Mouse (Mus musculus) heart, embryonic 12.5 days (tissue): ENCODE results near the gene Insl3. TPM values are rescaled to one million over a fixed set of nuclear protein-coding genes. Genes with fewer than 3 reads are reported as not detected.

Source experiments
- ATAC-seq: fragments of 200-750 bp; cut with Nextera tagmentation; 2 replicates; pipeline ENCODE4 v1.8.0; 2017; ENCODE audit warnings: moderate TSS enrichment, moderate library complexity; ENCODE audit not compliant: insufficient number of reproducible peaks, low FRiP score
- H3K27ac ChIP-seq: fragments of 300-500 bp; sonication (generic); 2 replicates; pipeline ENCODE4 v1.5.1; 2016; ENCODE audit warnings: mild to moderate bottlenecking, moderate library complexity; ENCODE audit not compliant: poor library complexity, severe bottlenecking
- H3K27me3 ChIP-seq: fragments of 300-500 bp; sonication (generic); replicated peaks from 2 replicates; pipeline ENCODE4 v1.6.1; 2016; ENCODE audit warnings: mild to moderate bottlenecking, moderate library complexity
- H3K36me3 ChIP-seq: fragments of 300-500 bp; sonication (generic); 2 replicates; pipeline ENCODE4 v1.6.1; 2016; ENCODE audit warnings: mild to moderate bottlenecking, moderate library complexity
- H3K4me1 ChIP-seq: fragments of 300-500 bp; sonication (generic); replicated peaks from 2 replicates; pipeline ENCODE4 v1.6.1; 2016; ENCODE audit warnings: mild to moderate bottlenecking
- H3K4me2 ChIP-seq: fragments of 300-500 bp; sonication (generic); 2 replicates; pipeline ENCODE4 v1.6.1; 2016; ENCODE audit warnings: mild to moderate bottlenecking, moderate library complexity
- H3K4me3 ChIP-seq: fragments of 300-500 bp; sonication (generic); 2 replicates; pipeline ENCODE4 v1.5.1; 2016; ENCODE audit warnings: mild to moderate bottlenecking
- H3K9ac ChIP-seq: fragments of 300-500 bp; sonication (generic); 2 replicates; pipeline ENCODE4 v1.6.1; 2016; ENCODE audit warnings: mild to moderate bottlenecking, moderate library complexity
- H3K9me3 ChIP-seq: fragments of 300-500 bp; sonication (generic); replicated peaks from 2 replicates; pipeline ENCODE4 v1.6.1; 2016; ENCODE audit warnings: mild to moderate bottlenecking, moderate library complexity
- WGBS: fragments of 180-500 bp; shearing (Covaris S2); methylation state at CpG from one replicate; pipeline ENCODE4 v1.1.7; 2016; 5-methylcytosine and 5-hydroxymethylcytosine counted together
- polyA plus RNA-seq: library from polyadenylated mRNA; unstranded; fragments of >200 nt; fragmentation: Nextera tagmentation; extraction: Ambion mirVana; gene quantifications from 2 replicates; pipeline ENCODE4 v1.2.1, GENCODE M21; 2016

The Insl3 gene
- polyA plus RNA-seq, 1 experiment from 2014 or later: 2.4 TPM

GRCm38 (mm10) chr8:71668220-71668975, 20.6 kb upstream of the Insl3 start:
- Histone ChIP-seq H3K4me2 (peak overlapping the region; percentile 66), H3K9me3 (no peaks in the 10 kb centered on the region), H3K4me1 (peaks cover 56% of the 10 kb centered on the region), H3K4me3 (peak overlapping the region; percentile 23), H3K36me3 (no peaks in the 10 kb centered on the region), H3K27ac (peak overlapping the region; percentile 81), H3K27me3 (peaks cover 11% of the 10 kb centered on the region), H3K9ac (peak overlapping the region; percentile 60)
- ATAC-seq: peak; percentile 75
- WGBS: 2% methylated on average over 21 of the region's 21 CpGs

GRCm38 (mm10) chr8:71670198-71670597, 18.8 kb upstream of the Insl3 start:
- H3K4me2 ChIP-seq: peak overlapping the region; percentile 99
- H3K9ac ChIP-seq: peak overlapping the region; percentile 57
- H3K27me3 ChIP-seq: no peaks in the 10 kb centered on the region
- no peaks in the 10 kb centered on the region for H3K9me3 ChIP-seq
- H3K27ac ChIP-seq: no peak overlapping the region
- H3K4me1 ChIP-seq: peaks cover 52% of the 10 kb centered on the region
- 16% methylated on average over 12 of the region's 12 CpGs for WGBS
- ATAC-seq: no peak
- H3K4me3 ChIP-seq: peak overlapping the region; percentile 57
- no peaks in the 10 kb centered on the region for H3K36me3 ChIP-seq

DNA sequence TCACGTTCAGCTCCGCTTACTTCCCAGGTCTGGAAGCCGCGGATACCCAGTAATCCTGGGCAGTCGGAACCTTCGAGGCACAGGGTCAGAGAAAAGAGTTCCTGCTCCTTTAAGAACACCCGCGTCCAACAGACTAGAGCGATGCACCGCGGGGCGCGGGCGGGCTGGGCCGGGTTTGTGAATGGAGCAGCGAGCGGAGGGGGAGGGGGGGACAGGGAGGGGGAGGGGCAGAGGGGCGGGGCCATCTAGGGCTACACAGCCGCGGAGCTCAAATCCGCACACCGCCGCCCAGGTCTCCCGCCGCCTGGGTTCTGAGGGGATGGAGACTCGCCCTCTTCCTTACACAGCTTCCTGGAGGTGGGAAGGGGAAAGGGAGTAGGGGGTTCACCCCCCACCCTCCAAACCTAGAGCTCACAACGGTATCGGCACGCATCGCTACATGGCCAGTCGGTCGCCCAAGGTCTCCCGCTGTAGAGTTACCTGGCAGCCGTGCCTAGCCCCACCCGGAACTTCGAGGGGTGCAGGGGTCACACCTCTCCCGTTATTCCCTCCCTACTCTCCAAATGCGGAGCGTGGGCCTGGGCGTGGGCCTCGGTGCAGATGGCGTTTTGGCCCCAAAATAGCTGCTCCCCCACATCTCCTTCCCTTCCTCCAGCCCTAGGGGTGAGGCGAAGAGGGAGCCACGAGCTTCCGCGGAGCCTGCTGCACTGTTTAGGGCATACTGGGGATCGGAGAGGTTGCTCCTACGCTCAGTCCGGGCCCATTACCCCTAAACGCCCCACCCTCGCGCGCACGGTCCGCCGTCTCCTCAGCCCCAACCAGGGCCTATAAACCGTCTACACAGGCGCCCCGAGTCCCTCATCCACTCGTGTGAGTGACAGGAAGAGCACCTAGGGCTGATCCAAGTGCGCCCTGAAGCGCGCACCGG, 18.1 kb upstream of the Insl3 start:
- peak; percentile 16; the same call in 1 of the 2 replicates for ATAC-seq
- Histone ChIP-seq H3K27me3 (no peaks in the 10 kb centered on the region; the same call in 1 of the 2 replicates), H3K4me3 (peak overlapping the region; percentile 57), H3K27ac (no peak overlapping the region), H3K4me2 (peak overlapping the region; percentile 99), H3K36me3 (no peaks in the 10 kb centered on the region), H3K9ac (peak overlapping the region; percentile 57), H3K9me3 (no peaks in the 10 kb centered on the region), H3K4me1 (peaks cover 49% of the 10 kb centered on the region)
- under 1% methylated on average over 56 of the region's 64 CpGs for WGBS

- no peaks in the 10 kb centered on the region for H3K36me3 ChIP-seq
- 0 out of 2 replicates have a peak within 1 kb of the TSS, but pooled peaks have one; percentile 11 for H3K27ac ChIP-seq
- no peaks in the 10 kb centered on the region; the same call in 1 of the 2 replicates for H3K27me3 ChIP-seq
- WGBS: under 1% methylated on average over 42 of the region's 42 CpGs
- H3K9ac ChIP-seq: peak within 1 kb of the TSS; percentile 57
- peak; percentile 58 for ATAC-seq
- no peaks in the 10 kb centered on the region for H3K9me3 ChIP-seq
- peaks cover 47% of the 10 kb centered on the region for H3K4me1 ChIP-seq
- H3K4me3 ChIP-seq: peak within 1 kb of the TSS; percentile 57
- peak within 1 kb of the TSS; percentile 99 for H3K4me2 ChIP-seq
Measured at GRCm38 (mm10) chr8:71671549-71671965, 17.5 kb upstream of the Insl3 start, which contains the start of gene Unc13a. Unc13a (minus strand) TSS chr8:71671757.

DNA sequence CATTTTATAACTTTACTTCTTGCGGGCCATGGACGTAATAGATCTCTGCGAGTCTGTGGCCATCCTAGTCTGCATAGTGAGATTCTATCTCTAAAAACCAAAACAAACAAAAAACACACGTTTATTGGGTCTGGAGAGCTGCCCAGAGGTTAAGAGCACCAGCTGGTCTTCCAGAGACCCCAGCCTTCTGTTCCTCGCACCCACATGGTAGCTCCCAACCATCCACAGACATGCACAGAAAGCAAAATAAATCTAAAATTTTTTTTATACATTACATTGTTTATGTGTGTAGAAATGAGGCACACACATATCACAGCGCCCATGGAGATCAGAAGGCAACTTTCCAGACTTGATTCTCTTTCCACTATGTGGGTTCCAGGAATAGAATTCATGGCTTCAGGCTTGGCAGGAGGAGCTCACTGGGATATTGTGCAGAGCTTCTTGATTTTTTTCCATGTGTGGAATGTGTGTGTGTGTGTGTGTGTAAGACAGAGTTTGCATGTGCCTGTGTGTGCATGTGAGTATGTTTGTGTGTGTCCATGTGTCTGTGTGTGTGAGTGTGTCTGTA, 16.8 kb upstream of the Insl3 start:
- no peak overlapping the region for H3K27ac ChIP-seq
- 62% methylated on average over 6 of the region's 6 CpGs for WGBS
- peak overlapping the region; percentile 49; the same call in 1 of the 2 replicates for H3K9ac ChIP-seq

DNA sequence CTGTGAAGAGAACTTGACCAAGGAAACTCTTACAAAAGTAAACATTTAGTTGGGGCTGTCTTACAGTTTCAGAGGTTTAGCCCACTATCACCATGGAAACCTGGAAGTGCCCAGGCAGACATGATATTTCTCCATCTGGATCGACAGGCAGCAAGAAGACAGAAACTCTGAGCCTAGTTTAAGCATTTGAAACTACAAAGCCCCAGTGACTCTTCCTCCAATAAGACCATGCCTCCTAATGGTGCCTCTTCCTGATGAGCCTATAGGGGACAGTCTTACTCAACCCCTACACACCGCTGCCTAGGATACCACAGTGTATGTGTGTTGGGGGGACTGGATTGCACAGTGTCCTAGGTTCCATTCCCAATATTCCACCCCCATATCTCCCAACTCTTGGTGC, 14.9 kb upstream of the Insl3 start:
- no peak overlapping the region for H3K4me2 ChIP-seq
- no peak overlapping the region for H3K27ac ChIP-seq
- H3K4me3 ChIP-seq: no peak overlapping the region
- H3K4me1 ChIP-seq: peaks cover 31% of the 10 kb centered on the region
- no peaks in the 10 kb centered on the region for H3K36me3 ChIP-seq
- no peak overlapping the region for H3K9ac ChIP-seq
- WGBS: 60% methylated on average over 2 of the region's 2 CpGs
- no peaks in the 10 kb centered on the region for H3K9me3 ChIP-seq
- H3K27me3 ChIP-seq: peaks cover 18% of the 10 kb centered on the region
- ATAC-seq: no peak

More for the DNA sequence above, 16.8 kb upstream of the Insl3 start:
- H3K36me3 ChIP-seq: no peaks in the 10 kb centered on the region
- H3K9me3 ChIP-seq: no peaks in the 10 kb centered on the region
- H3K4me2 ChIP-seq: peak overlapping the region; percentile 99
- no peak for ATAC-seq
- H3K4me1 ChIP-seq: peaks cover 47% of the 10 kb centered on the region
- peak overlapping the region; percentile 57 for H3K4me3 ChIP-seq
- no peaks in the 10 kb centered on the region; the same call in 1 of the 2 replicates for H3K27me3 ChIP-seq

DNA sequence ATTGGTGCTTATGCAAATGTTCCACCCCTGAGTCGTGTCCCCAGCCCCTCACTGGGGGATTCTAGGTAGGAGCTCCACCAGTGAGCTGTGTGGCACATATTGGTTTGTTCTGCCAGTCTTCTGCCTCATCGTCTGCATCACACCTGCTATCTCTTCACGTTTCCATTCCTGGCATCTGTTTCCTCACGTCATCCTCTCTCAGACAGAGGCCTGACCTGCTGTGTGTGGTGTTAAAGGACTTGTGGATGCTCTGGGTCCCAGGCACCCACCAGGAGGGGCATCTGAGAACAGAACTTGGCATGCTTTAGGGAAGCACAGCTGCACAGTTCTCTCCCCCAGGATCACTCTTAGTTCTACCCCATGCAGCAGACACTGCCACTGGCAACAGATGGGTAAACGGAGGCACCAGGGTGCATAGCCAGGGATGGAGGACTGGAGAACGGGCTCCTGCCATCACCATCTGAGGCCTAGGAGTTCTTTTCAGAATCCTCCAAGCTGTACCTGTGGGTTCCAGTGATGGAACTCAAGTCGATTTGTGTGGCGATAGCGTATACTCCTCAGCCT, 13.5 kb upstream of the Insl3 start:
- Histone ChIP-seq H3K4me1 (peaks cover 34% of the 10 kb centered on the region), H3K27me3 (peaks cover 33% of the 10 kb centered on the region), H3K9ac (peak overlapping the region; percentile 94), H3K36me3 (no peaks in the 10 kb centered on the region), H3K4me2 (peak overlapping the region; percentile 88), H3K27ac (no peak overlapping the region), H3K4me3 (peak overlapping the region; percentile 89), H3K9me3 (no peaks in the 10 kb centered on the region)
- ATAC-seq: no peak
- WGBS: 38% methylated on average over 9 of the region's 9 CpGs

GRCm38 (mm10) chr8:71676020-71676741, 12.8 kb upstream of the Insl3 start, which contains the start of gene Jak3:
Jak3 (plus strand) TSS chr8:71676296.
- Histone ChIP-seq H3K4me2 (peak within 1 kb of the TSS; percentile 88), H3K4me3 (peak within 1 kb of the TSS; percentile 89), H3K27ac (peak within 1 kb of the TSS; percentile 70), H3K36me3 (no peaks in the 10 kb centered on the region), H3K9me3 (no peaks in the 10 kb centered on the region), H3K4me1 (peaks cover 30% of the 10 kb centered on the region), H3K27me3 (peaks cover 39% of the 10 kb centered on the region), H3K9ac (peak within 1 kb of the TSS; percentile 94)
- peak; percentile 64 for ATAC-seq
- WGBS: 3% methylated on average over 40 of the region's 40 CpGs

DNA sequence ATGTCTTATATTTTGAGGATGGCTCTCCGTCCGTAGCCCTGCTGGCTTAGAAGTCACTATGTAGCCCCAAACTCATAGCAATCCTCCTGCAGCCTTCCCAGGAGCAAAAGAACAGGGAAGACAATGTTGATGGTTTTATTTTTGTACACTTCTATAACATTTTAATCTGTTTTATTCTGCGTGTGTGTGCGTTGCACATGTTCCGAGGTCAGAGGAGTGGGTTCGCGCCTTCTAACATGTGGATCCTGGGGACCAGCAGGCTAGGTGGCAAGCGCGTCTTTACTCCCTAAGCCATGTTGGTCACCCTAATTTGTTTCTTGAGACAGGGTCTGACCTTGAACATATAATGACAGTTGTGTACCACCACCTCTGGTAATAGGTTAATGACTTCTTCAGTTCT, 12.2 kb upstream of the Insl3 start:
- ATAC-seq: no peak
- H3K4me2 ChIP-seq: peak overlapping the region; percentile 88
- 54% methylated on average over 9 of the region's 9 CpGs for WGBS
- peak overlapping the region; percentile 89 for H3K4me3 ChIP-seq
- H3K4me1 ChIP-seq: peaks cover 27% of the 10 kb centered on the region
- no peaks in the 10 kb centered on the region for H3K36me3 ChIP-seq
- peak overlapping the region; percentile 70; the same call in 1 of the 2 replicates for H3K27ac ChIP-seq
- H3K9me3 ChIP-seq: no peaks in the 10 kb centered on the region
- H3K9ac ChIP-seq: peak overlapping the region; percentile 94
- peaks cover 45% of the 10 kb centered on the region for H3K27me3 ChIP-seq

- Histone ChIP-seq H3K4me2 (peak overlapping the region; percentile 88), H3K4me1 (peaks cover 27% of the 10 kb centered on the region), H3K9me3 (no peaks in the 10 kb centered on the region), H3K36me3 (no peaks in the 10 kb centered on the region), H3K4me3 (no peak overlapping the region), H3K27ac (peak overlapping the region; percentile 28; the same call in 1 of the 2 replicates), H3K27me3 (peaks cover 53% of the 10 kb centered on the region), H3K9ac (no peak overlapping the region)
- ATAC-seq: no peak
Measured at GRCm38 (mm10) chr8:71677555-71677954, 11.5 kb upstream of the Insl3 start.
